In genomic region chr10:69100021-69100420, GRCm38 (mm10) we compare ENCODE assay signal across 15 mouse cellular contexts. TPM values are rescaled to one million over a fixed set of nuclear protein-coding genes. Genes with fewer than 3 reads are reported as not detected.
DNase-seq lines count a peak whose midpoint lies in the region.
"Had no signal": no experiment of that assay in that cellular context is flagged by ENCODE, and none has a peak within 500 bp of the region (broad histone marks: within the 10 kb centered on the region; RNA-seq: fewer than 3 reads in every experiment).

No protein-coding gene starts in this region.

- peak; percentile 74 for DNase-seq in heart, adult 11 months
- DNase-seq in heart, postnatal 36 days, result no peak
- peak; percentile 72 for DNase-seq in yolk sac, embryonic 10.5 days (ENCODE audit: low spot score)
- DNase-seq in embryo, embryonic 10.5 days (ENCODE audit: low spot score), result no peak
- DNase-seq: adrenal gland, adult 2 months; adrenal gland, adult 8-10 months; adrenal gland, postnatal 10 days; adrenal gland, postnatal 14 days; adrenal gland, postnatal 25 days; adrenal gland, postnatal 36 days; B cell, adult 2 months; cerebellum, adult 11 months; cerebellum, adult 11-12 months; cerebellum, adult 18-20 months had no signal

- intact Hi-C loops in heart, postnatal 36 days (cut with DNase I), result no loop called here

RNA-seq across cellular contexts. Expression of gene Rhobtb1, which starts 51.2 kb away (rescaled TPM):
- total RNA-seq in heart, postnatal 36 days (2021), result 100 to 1,000 TPM; 192 to 202 TPM
- total RNA-seq: MEL had no signal

Comparison
In these comparisons a context has a peak if more than half of its experiments do, and no peak if none do; other contexts are left out.
1. DNase-seq: peak in heart, adult 11 months (single experiment) and yolk sac, embryonic 10.5 days (single experiment); none in heart, postnatal 36 days (0 of 2) and embryo, embryonic 10.5 days (single experiment).